Mouse (Mus musculus) megakaryocyte, embryonic 14.5 days (primary cell): Measurements from ENCODE around the gene Sec24c.

Experiments
- FLI1 ChIP-seq: IDR thresholded peaks from 2 replicates; pipeline ENCODE4 v1.6.1; 2012; ENCODE audit warnings: low read length, inconsistent platforms, mixed read lengths
- GATA1 ChIP-seq: IDR thresholded peaks from 3 replicates; pipeline ENCODE4 v1.6.1; 2012; ENCODE audit warnings: mixed read lengths, low read length, inconsistent platforms, borderline replicate concordance

GRCm38 (mm10) chr14:20693589-20694101, 19.5 kb downstream of the Sec24c start:
- TF ChIP-seq GATA1 (no peak), FLI1 (no peak)
